Mouse (Mus musculus) heart, postnatal 0 days (tissue): ENCODE measurements at regions not wholly inside any gene's neighbourhood (a gene's known extent, or its start where the extent isn't known, plus 50 kb on each side); places are given as distances from the start of the nearest gene placed in this dataset.

ENCODE experiments used
- CTCF ChIP-seq: IDR thresholded peaks from 2 replicates; pipeline ENCODE4 v1.5.1; 2016; ENCODE audit warnings: antibody characterized with exemption, control low read depth, low read depth
- EP300 ChIP-seq: IDR thresholded peaks from 2 replicates; pipeline ENCODE4 v1.6.1; 2016; ENCODE audit warnings: antibody characterized with exemption, low read depth

DNA sequence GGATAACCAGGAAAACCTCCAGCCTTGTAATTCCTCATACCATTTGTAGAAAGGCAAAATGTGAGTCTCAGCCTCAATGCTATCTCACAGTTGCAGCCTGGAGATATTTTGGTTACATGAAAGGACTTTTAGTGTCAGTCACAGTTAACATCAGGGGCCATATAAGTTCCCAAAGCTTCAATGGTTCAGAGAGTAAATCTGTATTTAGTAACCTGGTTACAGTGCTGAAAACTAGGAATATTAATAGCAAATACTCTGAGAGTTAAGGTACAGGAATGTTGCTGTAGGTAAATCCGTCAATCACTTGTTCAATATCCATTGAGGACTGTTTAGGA, 435.0 kb downstream of the Gm16223 start:
- TF ChIP-seq EP300, result no peak
- no peak for TF ChIP-seq CTCF
